Mouse (Mus musculus): ENCODE measurements around the gene Plch1. TPM values are rescaled to one million over a fixed set of nuclear protein-coding genes. Genes with fewer than 3 reads are reported as not detected.
A peak's percentile ranks its signal among the peaks of the same experiment; 100 is the strongest.

Plch1 gene
- polyA plus RNA-seq, 1 experiment from 2014 or later = 28.4 TPM

DNA sequence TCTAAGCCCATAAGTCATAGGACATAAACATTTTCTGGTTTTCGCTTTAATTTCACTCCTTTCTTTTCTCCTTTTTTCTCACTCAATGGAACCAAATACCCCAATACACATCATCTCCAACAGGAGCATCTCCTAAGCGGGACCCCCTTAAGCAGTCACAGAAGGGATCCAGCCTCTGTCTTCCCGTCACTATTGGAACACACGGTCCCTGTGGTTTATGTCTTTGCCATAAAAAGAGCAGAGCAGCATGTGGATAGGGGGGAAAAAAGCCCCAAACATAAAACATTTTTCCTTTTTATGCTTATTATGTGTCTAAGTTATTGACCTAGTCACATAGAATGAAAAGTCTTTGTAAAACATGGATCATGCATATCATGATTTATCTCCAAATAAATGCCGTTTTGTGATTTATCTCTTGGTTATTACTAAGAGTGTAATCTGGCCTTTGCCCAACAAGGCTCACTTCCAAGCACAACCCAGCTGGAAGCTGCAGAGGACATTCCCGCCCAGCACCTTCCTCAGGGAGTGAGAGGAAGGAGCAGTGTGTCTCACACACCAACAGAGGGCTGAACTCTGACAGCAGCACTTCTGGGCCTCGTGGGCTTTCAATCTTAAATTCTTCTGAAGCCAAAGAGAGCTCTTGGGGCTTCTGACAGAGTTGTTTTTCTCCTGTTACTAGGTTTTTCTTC, 126.5 kb downstream of the Plch1 start:
- Histone ChIP-seq H3K27me3 (ENCODE audit: insufficient read depth, poor library complexity, severe bottlenecking) (no peaks in the 10 kb centered on the region), H3K4me1 (replicated peaks) (no peaks in the 10 kb centered on the region), H3K9me3 (no peaks in the 10 kb centered on the region), H3K27ac (no peak overlapping the region), H3K36me3 (peaks cover 57% of the 10 kb centered on the region), H3K4me3 (no peak overlapping the region)
- WGBS = 85% methylated on average over 7 of the region's 7 CpGs
- DNase-seq (ENCODE audit: low spot score) = no peak

DNA sequence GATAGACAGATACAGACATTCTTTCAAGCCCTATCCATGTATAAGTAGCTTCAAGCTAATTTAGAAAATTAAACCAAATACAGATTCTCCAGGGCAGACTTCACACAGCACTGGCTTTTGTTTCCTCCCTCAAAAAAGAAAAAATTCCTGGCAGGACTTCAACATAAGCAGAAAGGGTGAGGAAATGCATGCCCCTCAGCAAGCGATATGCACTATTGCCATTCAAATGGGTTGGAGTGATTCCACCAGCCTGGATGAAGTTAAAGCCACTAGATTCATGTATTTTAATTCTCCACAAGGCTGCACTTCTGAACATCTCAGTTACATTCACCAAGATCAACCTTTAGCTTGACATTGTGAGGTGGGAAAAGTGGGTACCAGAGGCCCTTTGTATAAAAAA, 138.5 kb downstream of the Plch1 start:
- WGBS = 89% methylated on average over 1 of the region's 1 CpGs

DNA sequence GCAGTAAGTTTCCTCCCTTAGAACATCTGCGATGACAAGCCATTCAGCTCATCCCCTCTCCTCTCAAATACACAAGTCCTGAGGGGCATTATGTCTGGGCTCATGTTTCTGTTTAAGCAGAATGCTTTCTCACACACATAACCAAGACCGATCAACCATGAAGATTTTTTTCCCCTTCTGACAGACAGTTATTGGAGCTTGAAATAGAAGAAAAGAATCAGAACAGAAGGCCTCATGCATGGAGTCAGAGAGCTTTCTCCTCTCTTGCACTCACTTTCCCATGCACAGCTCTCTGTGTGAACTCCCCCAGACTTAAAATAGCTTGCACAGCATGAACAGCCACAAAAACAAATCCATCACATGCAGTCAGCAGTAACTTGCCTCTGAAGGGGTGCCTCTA, 159.2 kb downstream of the Plch1 start:
- peaks cover 32% of the 10 kb centered on the region for H3K4me1 ChIP-seq (replicated peaks)
- H3K36me3 ChIP-seq = peaks cover 64% of the 10 kb centered on the region
- no peaks in the 10 kb centered on the region for H3K27me3 ChIP-seq (ENCODE audit: insufficient read depth, poor library complexity, severe bottlenecking)
- H3K27ac ChIP-seq = peak overlapping the region; percentile 81
- DNase-seq (ENCODE audit: low spot score) = peak; percentile 20
- 21% methylated on average over 2 of the region's 2 CpGs for WGBS
- no peaks in the 10 kb centered on the region for H3K9me3 ChIP-seq
- H3K4me3 ChIP-seq = no peak overlapping the region

More for the DNA sequence above, 138.5 kb downstream of the Plch1 start:
- H3K27me3 ChIP-seq (ENCODE audit: insufficient read depth, poor library complexity, severe bottlenecking) = no peaks in the 10 kb centered on the region
- H3K4me3 ChIP-seq = no peak overlapping the region
- DNase-seq (ENCODE audit: low spot score) = no peak
- H3K36me3 ChIP-seq = peaks cover 28% of the 10 kb centered on the region
- H3K4me1 ChIP-seq (replicated peaks) = no peaks in the 10 kb centered on the region; the same call in 1 of the 2 replicates
- H3K27ac ChIP-seq = no peak overlapping the region
- no peaks in the 10 kb centered on the region for H3K9me3 ChIP-seq

DNA sequence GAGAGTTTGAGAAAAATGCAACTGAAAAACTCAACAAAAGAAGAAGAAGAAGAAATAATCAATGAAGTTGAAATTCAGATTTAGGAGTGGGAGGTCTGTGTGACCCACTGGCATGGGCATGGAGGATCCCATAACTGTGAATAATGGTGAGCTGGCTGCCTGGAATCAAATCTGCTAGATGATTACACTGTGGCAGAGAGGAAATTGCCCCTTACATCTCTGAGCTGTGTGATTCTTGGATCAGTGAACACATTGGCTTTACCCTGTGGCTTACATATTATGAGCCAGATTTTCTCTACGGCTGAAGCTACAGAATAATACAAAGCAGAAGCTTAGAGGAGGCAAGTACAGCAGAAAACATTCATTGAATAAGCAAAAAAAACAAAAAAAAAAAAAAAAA, 170.9 kb downstream of the Plch1 start:
- H3K9me3 ChIP-seq = no peaks in the 10 kb centered on the region
- peaks cover 46% of the 10 kb centered on the region for H3K36me3 ChIP-seq
- H3K27ac ChIP-seq = no peak overlapping the region
- WGBS = 94% methylated on average over 1 of the region's 1 CpGs
- DNase-seq (ENCODE audit: low spot score) = no peak
- H3K4me3 ChIP-seq = no peak overlapping the region
- no peaks in the 10 kb centered on the region for H3K27me3 ChIP-seq (ENCODE audit: insufficient read depth, poor library complexity, severe bottlenecking)
- no peaks in the 10 kb centered on the region; the same call in 1 of the 2 replicates for H3K4me1 ChIP-seq (replicated peaks)

DNA sequence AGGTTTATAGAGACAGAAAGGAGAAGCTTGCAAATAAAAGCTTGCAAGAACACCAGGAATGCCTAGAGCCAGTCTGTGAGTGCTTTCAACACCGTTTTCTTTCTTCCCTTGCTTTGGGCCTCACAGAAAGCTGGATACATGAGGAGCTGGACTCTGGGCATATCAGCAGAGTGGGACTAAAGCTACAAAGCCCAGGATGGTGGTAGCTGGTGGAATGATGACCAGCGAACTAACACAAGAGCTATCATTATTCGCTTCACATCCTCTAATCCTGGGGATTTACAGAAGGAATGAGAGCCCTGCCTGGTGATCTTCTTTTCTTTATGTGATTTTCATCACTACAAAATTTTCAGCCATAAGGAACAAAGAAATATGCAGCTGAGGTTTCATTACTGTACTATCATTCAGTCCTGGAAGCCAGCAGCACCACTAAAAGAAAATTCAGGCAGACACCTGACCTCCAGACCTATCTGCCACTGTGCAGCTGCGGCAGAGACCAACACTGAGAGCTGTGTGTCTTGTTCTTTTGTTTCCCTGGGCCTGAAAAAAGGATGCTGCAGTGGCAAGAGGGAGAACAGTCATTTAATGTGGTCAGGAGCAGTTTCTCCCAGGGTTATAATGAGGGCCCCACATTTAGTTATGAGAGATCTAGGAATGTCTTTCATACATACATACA, 172.5 kb downstream of the Plch1 start:
- Histone ChIP-seq H3K4me3 (no peak overlapping the region), H3K27ac (0 out of 2 replicates have a peak overlapping the region, but pooled peaks have one; percentile 6), H3K9me3 (no peaks in the 10 kb centered on the region), H3K27me3 (ENCODE audit: insufficient read depth, poor library complexity, severe bottlenecking) (no peaks in the 10 kb centered on the region), H3K36me3 (peaks cover 50% of the 10 kb centered on the region), H3K4me1 (replicated peaks) (no peaks in the 10 kb centered on the region; the same call in 1 of the 2 replicates)
- no peak for DNase-seq (ENCODE audit: low spot score)
- WGBS = 79% methylated on average over 4 of the region's 4 CpGs

DNA sequence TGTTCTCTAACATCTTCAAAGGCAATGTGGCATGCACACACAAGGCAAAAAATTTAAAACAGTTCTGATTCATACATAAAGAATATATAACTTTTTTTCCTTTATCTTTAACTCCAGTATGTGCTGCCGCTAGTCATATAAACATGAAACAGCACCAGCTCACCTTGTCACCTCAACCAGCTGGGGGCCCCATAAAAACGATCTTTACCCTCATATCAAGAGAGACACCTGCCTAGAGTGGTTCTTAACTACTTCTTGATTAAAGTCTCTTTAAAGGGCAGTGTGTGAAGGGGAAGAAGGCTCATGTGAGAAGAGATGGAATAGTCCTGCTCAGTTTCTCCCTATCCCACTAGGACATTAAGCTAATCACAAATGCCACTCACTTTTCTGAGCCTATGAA, 205.6 kb downstream of the Plch1 start:
- H3K4me1 ChIP-seq (replicated peaks) = no peaks in the 10 kb centered on the region
- no peaks in the 10 kb centered on the region for H3K27me3 ChIP-seq (ENCODE audit: insufficient read depth, poor library complexity, severe bottlenecking)
- DNase-seq (ENCODE audit: low spot score) = no peak
- no peak overlapping the region for H3K27ac ChIP-seq
- H3K36me3 ChIP-seq = peaks cover 27% of the 10 kb centered on the region
- H3K4me3 ChIP-seq = no peak overlapping the region
- WGBS = 89% methylated on average over 2 of the region's 2 CpGs
- H3K9me3 ChIP-seq = no peaks in the 10 kb centered on the region

DNA sequence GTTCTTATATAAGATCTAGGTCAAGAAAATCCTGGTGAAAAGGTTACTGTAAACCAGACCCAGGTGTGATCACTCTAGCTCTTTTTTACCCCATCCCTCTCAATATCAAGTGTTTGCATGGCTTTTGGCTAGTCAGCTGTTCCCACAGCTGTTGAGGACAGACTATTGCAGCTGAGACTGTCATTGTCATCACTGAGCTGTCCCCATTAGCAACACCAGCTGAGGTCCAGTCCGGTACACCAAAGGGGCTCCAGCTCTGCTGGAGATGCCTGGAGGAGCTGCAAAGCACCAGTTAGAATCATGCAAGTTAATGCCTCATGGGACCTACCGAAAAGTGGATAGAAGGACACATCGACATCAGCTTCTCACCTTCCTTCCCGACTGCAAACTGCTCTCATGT, 206.5 kb downstream of the Plch1 start:
- Histone ChIP-seq H3K4me3 (no peak overlapping the region), H3K36me3 (peaks cover 17% of the 10 kb centered on the region), H3K27me3 (ENCODE audit: insufficient read depth, poor library complexity, severe bottlenecking) (no peaks in the 10 kb centered on the region), H3K4me1 (replicated peaks) (no peaks in the 10 kb centered on the region), H3K27ac (no peak overlapping the region), H3K9me3 (no peaks in the 10 kb centered on the region)
- peak; percentile 15 for DNase-seq (ENCODE audit: low spot score)
- 85% methylated on average over 4 of the region's 4 CpGs for WGBS

DNA sequence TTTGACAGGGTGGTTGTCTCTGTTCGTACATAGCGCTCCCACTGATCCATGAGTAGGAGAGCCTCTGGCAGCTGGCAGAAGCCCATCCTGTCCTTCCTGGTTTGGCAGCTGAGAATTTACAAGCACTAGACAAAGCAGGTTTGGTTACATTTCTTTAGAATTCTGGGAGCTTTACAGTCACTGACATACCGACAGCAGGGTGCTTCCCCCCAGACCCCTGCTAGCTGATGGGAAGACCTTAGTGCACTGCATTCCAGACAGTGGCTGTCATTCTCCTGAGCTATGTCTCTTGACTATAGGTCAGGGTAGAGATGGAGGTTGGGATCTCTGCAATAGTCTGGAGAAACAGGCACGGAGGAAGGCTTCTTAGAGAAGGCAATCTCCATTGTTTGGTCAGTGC, 230.5 kb downstream of the Plch1 start:
- DNase-seq (ENCODE audit: low spot score) = no peak
- no peak overlapping the region for H3K4me3 ChIP-seq
- H3K27ac ChIP-seq = no peak overlapping the region
- 57% methylated on average over 4 of the region's 4 CpGs for WGBS
- H3K4me1 ChIP-seq (replicated peaks) = 0 out of 2 replicates have a peak, but pooled peaks cover 3% of the 10 kb centered on the region
- no peaks in the 10 kb centered on the region for H3K9me3 ChIP-seq
- no peaks in the 10 kb centered on the region for H3K36me3 ChIP-seq
- no peaks in the 10 kb centered on the region for H3K27me3 ChIP-seq (ENCODE audit: insufficient read depth, poor library complexity, severe bottlenecking)

DNA sequence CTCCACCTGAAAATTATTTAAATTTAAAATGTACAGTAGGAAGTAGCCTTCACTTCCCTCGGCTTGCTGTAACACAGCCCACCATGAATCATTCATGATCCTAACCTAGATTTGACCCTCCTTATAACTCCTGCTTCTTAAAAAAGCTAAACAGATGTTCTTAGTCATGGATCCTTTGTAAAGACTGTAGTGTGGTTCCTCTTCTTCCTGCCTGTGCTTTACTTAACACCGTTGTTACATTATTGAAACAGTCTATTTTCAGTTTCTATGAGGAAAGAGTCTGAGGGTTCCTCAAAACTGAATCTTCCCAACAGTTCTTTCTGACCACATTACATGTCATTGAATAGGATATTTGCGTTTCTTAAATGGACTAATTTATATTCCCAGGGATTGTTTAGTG, 234.0 kb downstream of the Plch1 start:
- Histone ChIP-seq H3K4me1 (replicated peaks) (0 out of 2 replicates have a peak, but pooled peaks cover 3% of the 10 kb centered on the region), H3K27me3 (ENCODE audit: insufficient read depth, poor library complexity, severe bottlenecking) (no peaks in the 10 kb centered on the region), H3K36me3 (no peaks in the 10 kb centered on the region), H3K4me3 (no peak overlapping the region), H3K27ac (no peak overlapping the region), H3K9me3 (no peaks in the 10 kb centered on the region)
- DNase-seq (ENCODE audit: low spot score) = no peak
- 83% methylated on average over 3 of the region's 3 CpGs for WGBS

DNA sequence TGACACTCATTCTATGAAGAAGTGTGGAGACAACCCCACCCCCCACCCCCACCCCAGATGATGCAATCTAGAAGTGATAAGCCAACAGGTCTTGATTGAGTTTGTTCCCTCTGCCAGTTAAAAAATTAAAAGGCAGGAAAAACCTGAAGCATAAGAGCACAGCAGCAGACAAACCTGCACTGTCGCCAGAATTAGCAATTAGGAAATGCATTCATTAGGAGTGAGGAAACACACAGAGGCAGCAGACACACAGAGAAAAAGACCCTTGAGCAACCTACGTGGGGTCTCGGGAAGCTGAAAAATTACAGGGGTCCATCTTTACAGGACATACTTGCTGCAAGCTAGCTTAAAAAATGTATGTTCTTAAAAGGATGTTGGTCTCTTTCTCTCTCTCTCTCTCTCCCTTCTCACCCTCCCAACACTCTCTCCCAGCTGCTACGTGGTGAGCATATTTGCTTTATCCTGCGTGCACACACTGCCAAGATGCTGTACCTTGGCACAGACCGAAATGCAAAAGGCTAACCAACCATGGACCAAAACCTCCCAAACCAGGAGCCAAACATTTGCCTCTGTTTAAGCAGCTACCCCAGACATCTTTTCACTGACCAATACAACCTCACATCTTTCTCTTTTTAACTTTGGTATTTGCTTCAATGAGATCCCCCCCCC, 234.6 kb downstream of the Plch1 start:
- Histone ChIP-seq H3K4me3 (no peak overlapping the region), H3K4me1 (replicated peaks) (0 out of 2 replicates have a peak, but pooled peaks cover 3% of the 10 kb centered on the region), H3K9me3 (no peaks in the 10 kb centered on the region), H3K27ac (no peak overlapping the region), H3K27me3 (ENCODE audit: insufficient read depth, poor library complexity, severe bottlenecking) (no peaks in the 10 kb centered on the region), H3K36me3 (no peaks in the 10 kb centered on the region)
- DNase-seq (ENCODE audit: low spot score) = no peak
- 77% methylated on average over 6 of the region's 6 CpGs for WGBS

Other genes with a start within 250 kb of the Plch1 start
- gene E130311K13Rik, start 30.0 kb upstream of the Plch1 start, polyA plus RNA-seq (2016; fragmentation: Nextera tagmentation; extraction: Ambion mirVana) = 2.8 and 3.2 TPM in 2 replicates
- gene Slc33a1, start 65.3 kb upstream of the Plch1 start, polyA plus RNA-seq (2016; fragmentation: Nextera tagmentation; extraction: Ambion mirVana) = 9.5 and 11.2 TPM in 2 replicates
- 58.2 and 74.6 TPM in 2 replicates for gene Gmps, start 76.6 kb upstream of the Plch1 start, polyA plus RNA-seq (2016; fragmentation: Nextera tagmentation; extraction: Ambion mirVana)
- not detected in 2 replicates for gene Vmn2r1, start 182.1 kb upstream of the Plch1 start, polyA plus RNA-seq (2016; fragmentation: Nextera tagmentation; extraction: Ambion mirVana)
- 0.04 TPM in 1 of 2 replicates, not detected in the other for gene Vmn2r2, start 242.5 kb upstream of the Plch1 start, polyA plus RNA-seq (2016; fragmentation: Nextera tagmentation; extraction: Ambion mirVana)

Measured in hindbrain, embryonic 10.5 days (tissue).